Mouse (Mus musculus): ENCODE data around the gene Dcaf5.

- TF ChIP-seq CTCF (IDR thresholded peaks at IDR 0.05; ENCODE audit: low read depth, low read length) (no peak), POLR2A (IDR thresholded peaks at IDR 0.05; ENCODE audit: borderline replicate concordance, low read depth, low read length) (no peak)
These were observed at the start of gene Dcaf5 for GRCm38 (mm10) chr12:80436336-80436976.

Measured in bone marrow macrophage, adult 2 months (primary cell).